Mouse (Mus musculus) megakaryocyte, adult 5-6 weeks (primary cell): Measurements from ENCODE around the gene Serpina3m. TPM values are rescaled to one million over a fixed set of nuclear protein-coding genes. Genes with fewer than 3 reads are reported as not detected.
"Not testable (repeated sequence)": the region's sequence is repeated elsewhere in the genome, so short reads cannot be mapped to it uniquely, and the experiment has no call there.

Experiments
- ATAC-seq: 2 replicates; pipeline ENCODE4 v1.8.0; 2016; ENCODE audit warnings: mild to moderate bottlenecking, inconsistent platforms; ENCODE audit not compliant: poor library complexity, severe bottlenecking
- total RNA-seq, 2 experiments: library from RNA; stranded (forward) in 1 of 2; stranded (reverse) in 1 of 2; fragments of 153-499, 151-499 nt in 1 of 2; fragments of 221-1000, 200-1000 nt in 1 of 2; gene quantifications; 2 replicates each; pipeline versions ENCODE4 v1.2.3 to v1.2.4; 2015 to 2017

Gene Serpina3m
- total RNA-seq (2015): not detected in 2 replicates
- total RNA-seq (2017): not detected in 2 replicates

- not testable (repeated sequence) for ATAC-seq
Measured at GRCm38 (mm10) chr12:104338226-104338625, at the start of gene Serpina3m, which contains the start of gene Serpina3k. Gene Serpina3m (plus strand): TSS chr12:104338486. Gene Serpina3k (plus strand): TSS chr12:104338486.

GRCm38 (mm10) chr12:104289872-104290271 is 48.4 kb upstream of the Serpina3m start:
- ATAC-seq: no peak

- ATAC-seq: no peak
Measured at GRCm38 (mm10) chr12:104293963-104294362, 44.3 kb upstream of the Serpina3m start.

- ATAC-seq: no peak
Measured at GRCm38 (mm10) chr12:104298049-104298448, 40.2 kb upstream of the Serpina3m start.

- ATAC-seq: no peak
Measured at GRCm38 (mm10) chr12:104305991-104306390, 32.3 kb upstream of the Serpina3m start.

- no peak for ATAC-seq
Measured at GRCm38 (mm10) chr12:104314253-104314652, 24.0 kb upstream of the Serpina3m start, which contains the start of gene Serpina3j. Gene Serpina3j (plus strand): TSS chr12:104314553.

GRCm38 (mm10) chr12:104322454-104322853 is 15.8 kb upstream of the Serpina3m start:
- no peak for ATAC-seq

GRCm38 (mm10) chr12:104331701-104332100 is 6.6 kb upstream of the Serpina3m start:
- no peak for ATAC-seq

GRCm38 (mm10) chr12:104336873-104337272 is 1.4 kb upstream of the Serpina3m start:
- ATAC-seq: not testable (repeated sequence)

- ATAC-seq: no peak
Measured at GRCm38 (mm10) chr12:104338705-104339104, 419 bp downstream of the Serpina3m start.

- peak; percentile 21; the same call in 1 of the 2 replicates for ATAC-seq
Measured at GRCm38 (mm10) chr12:104342489-104342888, 4.2 kb downstream of the Serpina3m start.

- no peak for ATAC-seq
Measured at GRCm38 (mm10) chr12:104345181-104345580, 6.9 kb downstream of the Serpina3m start.

- no peak for ATAC-seq
Measured at GRCm38 (mm10) chr12:104345707-104346106, 7.4 kb downstream of the Serpina3m start.

GRCm38 (mm10) chr12:104347091-104347490 is 8.8 kb downstream of the Serpina3m start:
- ATAC-seq: no peak

- ATAC-seq: not testable (repeated sequence)
Measured at GRCm38 (mm10) chr12:104351812-104352211, 13.5 kb downstream of the Serpina3m start.

GRCm38 (mm10) chr12:104356006-104356405 is 17.7 kb downstream of the Serpina3m start:
- peak; percentile 47 for ATAC-seq

GRCm38 (mm10) chr12:104369986-104370385 is 31.7 kb downstream of the Serpina3m start:
- ATAC-seq: no peak

GRCm38 (mm10) chr12:104377179-104377578 is 38.9 kb downstream of the Serpina3m start:
- not testable (repeated sequence) for ATAC-seq

- ATAC-seq: not testable (repeated sequence)
Measured at GRCm38 (mm10) chr12:104378351-104378750, 40.1 kb downstream of the Serpina3m start.

GRCm38 (mm10) chr12:104378815-104379214 is 40.5 kb downstream of the Serpina3m start:
- not testable (repeated sequence) for ATAC-seq

GRCm38 (mm10) chr12:104379856-104380255 is 41.6 kb downstream of the Serpina3m start:
- ATAC-seq: no peak

- not testable (repeated sequence) for ATAC-seq
Measured at GRCm38 (mm10) chr12:104381071-104381604, 42.9 kb downstream of the Serpina3m start.

GRCm38 (mm10) chr12:104385987-104386386 is 47.7 kb downstream of the Serpina3m start:
- ATAC-seq: not testable (repeated sequence)
